Mouse (Mus musculus) gastrocnemius, postnatal 36 days (tissue): ENCODE measurements around the gene Trim67. TPM values are rescaled to one million over a fixed set of nuclear protein-coding genes. Genes with fewer than 3 reads are reported as not detected.

Experiments
- DNase-seq, 2 experiments: peaks; one replicate each; pipeline ENCODE4 v3.0.0; 2022
- intact Hi-C: fragments of 180-260 bp; cut with DNase I; formaldehyde crosslinking; loops from one replicate; pipeline ENCODE4 v1.15.1; 2025
- total RNA-seq, 2 experiments: library from RNA; stranded (reverse); gene quantifications; 2 replicates each; pipeline ENCODE4 v1.2.3; 2021

Gene Trim67
- total RNA-seq, 2 experiments from 2014 or later, result 0.05 to 0.35 TPM

GRCm38 (mm10) chr8:124863729-124864128 is 70.8 kb downstream of the Trim67 start:
- intact Hi-C loops, result no loop called here
- no peak for DNase-seq

GRCm38 (mm10) chr8:124866669-124867068 is 73.8 kb downstream of the Trim67 start:
- intact Hi-C loops, result loop anchor here (2.0 kb wide), 1 partner anchor 30 kb away; the partner anchor contains the start of genes Exoc8 and Sprtn
- no peak for DNase-seq

- DNase-seq, result no peak
- intact Hi-C loops, result loop anchor here (2.0 kb wide), 1 partner anchor 30 kb away; the partner anchor contains the start of genes Exoc8 and Sprtn
Observed at GRCm38 (mm10) chr8:124867126-124867525, 74.2 kb downstream of the Trim67 start.

GRCm38 (mm10) chr8:124869708-124870107 is 76.8 kb downstream of the Trim67 start:
- intact Hi-C loops, result no loop called here
- DNase-seq, result no peak

- DNase-seq, result no peak
- intact Hi-C loops, result no loop called here
Observed at GRCm38 (mm10) chr8:124871474-124871873, 78.6 kb downstream of the Trim67 start.

GRCm38 (mm10) chr8:124872081-124872480 is 79.2 kb downstream of the Trim67 start:
- DNase-seq, result no peak
- intact Hi-C loops, result no loop called here

GRCm38 (mm10) chr8:124872690-124873089 is 79.8 kb downstream of the Trim67 start:
- intact Hi-C loops, result no loop called here
- DNase-seq, result no peak

- intact Hi-C loops, result loop anchor here (5.0 kb wide), 1 partner anchor 149 kb away; no protein-coding TSS in a partner anchor
Observed at GRCm38 (mm10) chr8:124878141-124878540, 85.2 kb downstream of the Trim67 start.

GRCm38 (mm10) chr8:124878946-124879526 is 86.1 kb downstream of the Trim67 start:
- intact Hi-C loops, result loop anchor here (5.0 kb wide), 1 partner anchor 148 kb away; no protein-coding TSS in a partner anchor
- DNase-seq, result no peak

More at GRCm38 (mm10) chr8:124878141-124878540, 85.2 kb downstream of the Trim67 start:
- no peak for DNase-seq

Other genes starting within 250 kb of the Trim67 start
- gene Agt, start 223.4 kb upstream of the Trim67 start, total RNA-seq, result 10 to 100 TPM in 1 of 2 experiments, 1 to 10 TPM in 1; 9.9 to 10.9 TPM
- not detected for gene Capn9, start 217.0 kb upstream of the Trim67 start, total RNA-seq
- 10 to 100 TPM in 1 of 2 experiments, 1 to 10 TPM in 1; 9.9 to 12.1 TPM for gene 2310022B05Rik, start 129.7 kb upstream of the Trim67 start, total RNA-seq
- gene Ttc13, start 71.1 kb upstream of the Trim67 start, total RNA-seq, result 10 to 100 TPM; 15.6 to 18.5 TPM
- gene Arv1, start 71.0 kb upstream of the Trim67 start, total RNA-seq, result 1 to 10 TPM; 2.2 to 2.9 TPM
- under 1 TPM; 0.37 to 0.64 TPM for gene Fam89a, start 41.3 kb upstream of the Trim67 start, total RNA-seq
- gene Gnpat, start 69.9 kb downstream of the Trim67 start, total RNA-seq, result 100 to 1,000 TPM; 146 to 148 TPM
- gene 2810004N23Rik, start 70.0 kb downstream of the Trim67 start, total RNA-seq, result 10 to 100 TPM; 25.5 to 27.5 TPM
- 1 to 10 TPM; 6.3 to 8.0 TPM for gene Exoc8, start 104.6 kb downstream of the Trim67 start, total RNA-seq
- gene Sprtn, start 104.8 kb downstream of the Trim67 start, total RNA-seq, result 1 to 10 TPM; 5.0 to 6.9 TPM
- gene Egln1, start 156.2 kb downstream of the Trim67 start, total RNA-seq, result 100 to 1,000 TPM; 140 to 151 TPM
- gene Tsnax, start 219.9 kb downstream of the Trim67 start, total RNA-seq, result 10 to 100 TPM; 62.3 to 68.5 TPM